Mouse (Mus musculus) thymus, adult 2 months (tissue): ENCODE results near the gene Tnfsf18.

Experiments used
- CTCF ChIP-seq: fragments of 200-500 bp; IDR thresholded peaks from 2 replicates; pipeline ENCODE4 v1.5.1; 2012; ENCODE audit warnings: mild to moderate bottlenecking, control low read depth, low read length, moderate library complexity, borderline replicate concordance; ENCODE audit not compliant: control insufficient read depth, poor library complexity, insufficient read depth; ENCODE audit errors: extremely low read depth
- POLR2A ChIP-seq: fragments of 200-500 bp; IDR thresholded peaks from 2 replicates; pipeline ENCODE4 v1.6.1; 2012; ENCODE audit warnings: mild to moderate bottlenecking, low read length, control low read depth, moderate library complexity; ENCODE audit not compliant: control insufficient read depth, poor library complexity, insufficient read depth; ENCODE audit errors: extremely low read depth

DNA sequence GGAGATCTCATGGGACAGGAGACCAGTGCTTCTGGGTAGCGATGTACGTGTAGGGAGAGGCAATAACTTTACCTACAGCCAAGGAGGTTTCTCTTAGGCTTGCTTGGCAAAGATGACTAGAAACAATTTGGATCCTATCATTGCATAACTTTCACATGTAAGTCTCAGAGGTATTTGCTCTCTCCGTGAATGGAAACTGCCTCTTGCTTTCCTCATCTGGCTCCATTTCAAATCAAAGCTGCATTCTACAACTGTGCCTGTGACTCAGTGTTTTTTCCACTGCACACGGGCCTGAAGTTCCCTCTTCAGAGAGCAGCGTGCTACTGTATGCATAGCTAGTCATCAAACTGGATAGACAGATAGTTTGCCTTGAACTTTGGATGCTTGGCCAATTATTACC is 7.4 kb upstream of the Tnfsf18 start:
- no peak for TF ChIP-seq CTCF
- no peak for TF ChIP-seq POLR2A
